Comparison of ENCODE assay signal across 8 mouse cellular contexts in genomic region chr12:86816171-86816701, GRCm38 (mm10).
DNase-seq lines count a peak whose midpoint lies in the region; ATAC-seq and TF ChIP-seq lines count a peak whose summit lies in the region.

No protein-coding gene starts in this region.

- peaks cover 54% of the 10 kb centered on the region for H3K4me1 ChIP-seq in hindbrain, embryonic 14.5 days (replicated peaks; ENCODE audit: control insufficient read depth, insufficient read depth, low read length)
- peaks cover 28% of the 10 kb centered on the region for H3K4me1 ChIP-seq in liver, embryonic 16.5 days (ENCODE audit: control insufficient read depth, low read depth, low read length)

- no peaks in the 10 kb centered on the region for H3K36me3 ChIP-seq in hindbrain, embryonic 14.5 days (replicated peaks; ENCODE audit: control insufficient read depth, insufficient read depth)
- no peaks in the 10 kb centered on the region for H3K36me3 ChIP-seq in liver, embryonic 16.5 days (ENCODE audit: control insufficient read depth, insufficient read depth)

- H3K4me3 ChIP-seq in hindbrain, embryonic 14.5 days (replicated peaks; ENCODE audit: low read length) = no peak overlapping the region
- no peak overlapping the region for H3K4me3 ChIP-seq in liver, embryonic 16.5 days (ENCODE audit: low read depth, low read length)

- peak overlapping the region; percentile 92 for H3K27ac ChIP-seq in hindbrain, embryonic 14.5 days
- H3K27ac ChIP-seq in liver, embryonic 16.5 days (ENCODE audit: low read length) = no peak overlapping the region

- DNase-seq in layer of hippocampus, adult 9-11 months = peak; percentile 87
- DNase-seq in layer of hippocampus, postnatal 14 days (ENCODE audit: low spot score in 2 of 2) = no peak
- DNase-seq in brain, embryonic 14.5 days (ENCODE audit: low read depth) = peak; percentile 98
- DNase-seq in gastrocnemius, adult 18-20 months (ENCODE audit: low spot score) = peak; percentile 85
- peak; percentile 82 for DNase-seq in hindbrain, embryonic 14.5 days (ENCODE audit: low spot score)
- DNase-seq in right cerebral cortex, postnatal 4 days = peak; percentile 65

- no peaks in the 10 kb centered on the region for H3K27me3 ChIP-seq in hindbrain, embryonic 14.5 days (ENCODE audit: control insufficient read depth, insufficient read depth, low read length)
- H3K27me3 ChIP-seq in liver, embryonic 16.5 days (ENCODE audit: control insufficient read depth, insufficient read depth, low read depth, low read length) = no peaks in the 10 kb centered on the region

- H3K9me3 ChIP-seq in hindbrain, embryonic 14.5 days (ENCODE audit: control insufficient read depth, low read length) = no peaks in the 10 kb centered on the region
- H3K9me3 ChIP-seq in liver, embryonic 16.5 days (replicated peaks; ENCODE audit: control insufficient read depth, low read length) = no peaks in the 10 kb centered on the region

- H3K9ac ChIP-seq in hindbrain, embryonic 14.5 days = peak overlapping the region; percentile 22; the same call in 1 of the 2 replicates
- H3K9ac ChIP-seq in liver, embryonic 16.5 days (ENCODE audit: low read depth, low read length) = no peak overlapping the region

- peak; percentile 90 for ATAC-seq in hindbrain, embryonic 14.5 days (ENCODE audit: low FRiP score)
- ATAC-seq in liver, embryonic 16.5 days (ENCODE audit: low read depth) = peak; percentile 85
- no peak for ATAC-seq in monocyte, adult 5-6 weeks (replicated peaks; ENCODE audit: insufficient number of reproducible peaks, low FRiP score, low TSS enrichment, poor library complexity, severe bottlenecking)

- TF ChIP-seq CTCF in brain, embryonic 14.5 days (IDR thresholded peaks at IDR 0.05; ENCODE audit: borderline replicate concordance, extremely low read depth, insufficient read depth, insufficient read length) = no peak

- peak overlapping the region; percentile 4; the same call in 1 of the 2 replicates for H3K4me2 ChIP-seq in hindbrain, embryonic 14.5 days (replicated peaks)
- no peak overlapping the region for H3K4me2 ChIP-seq in liver, embryonic 16.5 days (ENCODE audit: low read depth, low read length)

- no peak for TF ChIP-seq POLR2A in brain, embryonic 14.5 days (IDR thresholded peaks at IDR 0.05; ENCODE audit: borderline replicate concordance, extremely low read depth, insufficient read depth, insufficient read length, poor library complexity, severe bottlenecking)

- 0% methylated on average over 6 of the region's 6 CpGs for WGBS in hindbrain, embryonic 14.5 days
- 10% methylated on average over 6 of the region's 6 CpGs for WGBS in liver, embryonic 16.5 days (ENCODE audit: insufficient replicate concordance)

Comparison
In these comparisons a context has a peak if more than half of its experiments do, and no peak if none do; other contexts are left out.
1. DNase-seq: peak in layer of hippocampus, adult 9-11 months (single experiment), brain, embryonic 14.5 days (single experiment), gastrocnemius, adult 18-20 months (single experiment), hindbrain, embryonic 14.5 days (single experiment) and right cerebral cortex, postnatal 4 days (single experiment); none in layer of hippocampus, postnatal 14 days (0 of 2).